Mouse (Mus musculus): ENCODE measurements around the gene Uhrf1bp1l. TPM values are rescaled to one million over a fixed set of nuclear protein-coding genes. Genes with fewer than 3 reads are reported as not detected.
"Not testable (repeated sequence)": the region's sequence is repeated elsewhere in the genome, so short reads cannot be mapped to it uniquely, and the experiment has no call there.

Uhrf1bp1l gene
- polyA plus RNA-seq (2012; rRNA removed), result 43.0 and 43.2 TPM in 2 replicates

DNA sequence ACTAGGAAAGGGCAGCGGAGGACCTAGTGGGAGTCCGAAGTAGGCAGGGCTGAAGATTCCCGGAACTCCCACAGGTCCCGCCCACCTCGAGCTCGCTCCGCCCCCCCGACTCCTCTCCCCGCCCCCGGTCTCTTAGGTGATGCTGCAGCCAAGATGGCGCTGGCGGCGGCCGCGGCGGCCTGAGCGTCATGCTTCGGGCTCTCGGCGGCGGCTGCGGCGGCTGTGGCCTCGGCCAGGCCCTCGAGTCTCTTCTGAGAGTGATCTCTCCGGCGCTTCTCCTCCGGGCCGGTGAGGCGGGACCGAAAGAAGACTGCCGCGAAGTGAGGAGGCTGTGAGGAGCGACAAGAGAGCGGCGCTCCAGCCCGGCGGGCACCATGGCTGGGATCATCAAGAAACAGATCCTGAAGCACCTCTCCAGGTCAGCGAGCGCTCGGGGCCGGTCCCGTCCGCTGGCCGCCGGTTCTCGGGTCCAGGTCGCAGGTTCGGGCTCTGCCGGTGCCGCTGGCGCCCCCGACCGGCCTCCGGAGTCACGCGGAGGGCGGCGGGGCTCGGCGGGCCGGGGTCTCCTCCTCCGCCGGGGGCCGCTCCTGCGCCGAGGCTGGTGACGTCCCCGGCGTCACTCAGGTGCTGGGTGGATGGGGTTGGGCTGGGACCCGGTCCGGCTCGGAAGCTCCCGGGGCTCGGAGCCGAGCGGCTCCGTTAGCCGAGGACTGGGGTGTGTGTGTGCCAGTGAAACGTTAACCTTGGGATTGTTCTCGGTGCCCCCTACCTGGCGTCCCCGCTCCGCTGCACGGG is at the start of gene Uhrf1bp1l:
Uhrf1bp1l (plus strand) TSS at position 121 of the 795 bp plus-strand sequence.
- Histone ChIP-seq H3K4me3 (ENCODE audit: control insufficient read depth, low read depth, low read length) (peak within 1 kb of the TSS; percentile 93), H3K27ac (ENCODE audit: control insufficient read depth, insufficient read depth, low read depth, low read length) (peak within 1 kb of the TSS; percentile 89), H3K27me3 (ENCODE audit: control insufficient read depth, insufficient read depth, low read length) (no peaks in the 10 kb centered on the region), H3K4me1 (ENCODE audit: control insufficient read depth, insufficient read depth, low read length) (peaks cover 5% of the 10 kb centered on the region), H3K36me3 (ENCODE audit: control insufficient read depth, insufficient read depth, low read length) (no peaks in the 10 kb centered on the region)
- TF ChIP-seq CTCF (IDR thresholded peaks at IDR 0.05; ENCODE audit: control insufficient read depth, insufficient read depth, insufficient replicate concordance, low read depth, low read length), result no peak
- peak; percentile 90 for TF ChIP-seq POLR2A (IDR thresholded peaks at IDR 0.05; ENCODE audit: control insufficient read depth, low read depth, low read length)

DNA sequence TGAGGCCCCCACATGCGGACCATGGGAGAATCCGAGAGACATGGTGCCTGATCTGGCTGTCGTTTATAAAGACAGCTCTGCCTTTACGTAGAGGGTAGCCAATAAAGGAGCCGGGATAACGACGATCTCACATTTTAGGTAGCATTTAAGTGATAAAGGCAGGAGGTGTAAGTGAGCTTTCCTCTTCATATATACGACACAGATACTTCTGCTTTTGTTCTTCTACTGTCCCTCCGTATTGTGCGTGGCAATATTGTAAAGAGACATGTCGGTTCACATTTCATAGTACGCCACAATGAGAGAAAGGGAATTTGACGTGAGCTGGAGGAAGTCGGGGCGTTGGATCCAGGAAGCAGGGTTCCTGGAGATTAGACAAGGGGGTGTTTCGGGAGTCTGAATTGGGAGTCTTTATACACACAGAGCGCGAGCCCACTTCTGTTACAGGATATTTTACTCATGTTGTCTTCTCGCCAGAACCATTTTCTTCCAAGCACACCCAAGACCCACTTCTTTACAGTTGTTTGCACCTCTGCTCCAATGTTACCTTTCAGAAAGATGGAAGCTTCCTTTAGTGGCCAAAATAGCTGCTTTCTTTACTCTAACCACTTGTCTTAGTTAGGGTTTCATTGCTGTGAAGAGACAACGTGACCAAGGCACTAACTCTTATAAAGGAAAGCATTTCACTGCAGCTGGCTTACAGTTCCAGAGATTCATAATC is 49.4 kb upstream of the Uhrf1bp1l start:
- no peaks in the 10 kb centered on the region for H3K36me3 ChIP-seq (ENCODE audit: control insufficient read depth, insufficient read depth, low read length)
- no peak overlapping the region for H3K4me3 ChIP-seq (ENCODE audit: control insufficient read depth, low read depth, low read length)
- TF ChIP-seq CTCF (IDR thresholded peaks at IDR 0.05; ENCODE audit: control insufficient read depth, insufficient read depth, insufficient replicate concordance, low read depth, low read length), result no peak
- TF ChIP-seq POLR2A (IDR thresholded peaks at IDR 0.05; ENCODE audit: control insufficient read depth, low read depth, low read length), result no peak
- no peaks in the 10 kb centered on the region; the same call in 1 of the 2 replicates for H3K4me1 ChIP-seq (ENCODE audit: control insufficient read depth, insufficient read depth, low read length)
- H3K27me3 ChIP-seq (ENCODE audit: control insufficient read depth, insufficient read depth, low read length), result no peaks in the 10 kb centered on the region
- no peak overlapping the region for H3K27ac ChIP-seq (ENCODE audit: control insufficient read depth, insufficient read depth, low read depth, low read length)

DNA sequence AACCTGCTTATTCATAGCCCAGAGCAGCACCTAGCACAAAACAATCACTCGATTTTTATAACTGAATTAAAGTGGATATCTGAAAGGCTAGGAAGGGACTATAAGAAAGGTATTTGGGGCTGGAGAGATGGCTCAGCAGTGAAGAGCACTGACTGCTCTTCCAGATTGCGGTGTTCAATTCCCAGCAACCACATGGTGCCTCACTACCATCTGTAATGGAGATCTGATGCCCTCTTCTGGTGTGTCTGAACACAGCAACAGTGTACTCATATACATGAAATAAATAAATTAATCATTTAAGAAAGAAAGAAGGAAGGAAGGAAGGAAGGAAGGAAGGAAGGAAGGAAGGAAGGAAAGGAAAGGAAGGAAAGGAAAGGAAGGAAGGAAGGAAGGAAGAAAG is 48.5 kb upstream of the Uhrf1bp1l start:
- H3K4me1 ChIP-seq (ENCODE audit: control insufficient read depth, insufficient read depth, low read length); H3K27me3 ChIP-seq (ENCODE audit: control insufficient read depth, insufficient read depth, low read length); H3K36me3 ChIP-seq (ENCODE audit: control insufficient read depth, insufficient read depth, low read length); H3K27ac ChIP-seq (ENCODE audit: control insufficient read depth, insufficient read depth, low read depth, low read length); H3K4me3 ChIP-seq (ENCODE audit: control insufficient read depth, low read depth, low read length): not testable (repeated sequence)

DNA sequence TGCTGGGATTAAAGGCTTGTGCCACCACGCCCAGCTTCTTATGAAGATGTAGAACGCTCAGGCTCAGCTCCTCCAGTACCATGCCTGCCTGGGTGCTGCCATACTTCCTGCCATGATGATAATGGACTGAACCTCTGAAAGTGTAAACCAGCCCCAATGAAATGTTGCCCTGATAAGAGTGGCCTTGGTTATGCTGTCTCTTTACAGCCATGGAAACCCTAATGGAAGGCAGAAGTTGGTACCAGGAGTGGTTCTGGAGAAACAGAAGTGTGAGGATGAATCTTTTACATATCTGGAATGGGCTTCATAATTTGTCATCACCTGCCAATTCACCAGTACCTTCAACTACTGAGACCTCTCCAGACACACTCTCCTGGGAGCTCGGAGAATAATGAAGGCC is 46.8 kb upstream of the Uhrf1bp1l start:
- TF ChIP-seq CTCF (IDR thresholded peaks at IDR 0.05; ENCODE audit: control insufficient read depth, insufficient read depth, insufficient replicate concordance, low read depth, low read length), result no peak
- TF ChIP-seq POLR2A (IDR thresholded peaks at IDR 0.05; ENCODE audit: control insufficient read depth, low read depth, low read length), result no peak

DNA sequence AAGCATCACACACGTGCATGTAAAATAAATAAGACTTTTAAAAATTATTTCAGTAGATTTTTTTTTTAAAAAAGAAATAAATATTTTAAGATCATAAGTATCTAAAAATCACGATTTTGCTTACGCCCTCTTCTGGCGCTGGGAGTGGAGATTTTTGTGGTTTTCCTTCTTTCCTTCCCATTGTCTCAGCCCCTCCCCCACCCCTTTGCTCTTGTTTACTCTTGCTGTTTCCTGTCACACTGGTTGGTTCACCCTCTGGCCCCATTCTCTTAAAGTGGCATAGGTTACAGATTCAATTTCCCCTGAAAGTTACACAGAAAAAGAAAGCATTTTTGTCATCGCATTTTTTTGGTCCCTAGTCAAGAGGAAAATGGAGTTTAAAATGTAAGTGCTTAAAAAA is 41.7 kb upstream of the Uhrf1bp1l start:
- Histone ChIP-seq H3K4me1 (ENCODE audit: control insufficient read depth, insufficient read depth, low read length) (peaks cover 2% of the 10 kb centered on the region), H3K27me3 (ENCODE audit: control insufficient read depth, insufficient read depth, low read length) (no peaks in the 10 kb centered on the region), H3K36me3 (ENCODE audit: control insufficient read depth, insufficient read depth, low read length) (no peaks in the 10 kb centered on the region), H3K27ac (ENCODE audit: control insufficient read depth, insufficient read depth, low read depth, low read length) (no peak overlapping the region), H3K4me3 (ENCODE audit: control insufficient read depth, low read depth, low read length) (no peak overlapping the region)
- TF ChIP-seq CTCF (IDR thresholded peaks at IDR 0.05; ENCODE audit: control insufficient read depth, insufficient read depth, insufficient replicate concordance, low read depth, low read length), result no peak
- TF ChIP-seq POLR2A (IDR thresholded peaks at IDR 0.05; ENCODE audit: control insufficient read depth, low read depth, low read length), result no peak

More for the DNA sequence above, 46.8 kb upstream of the Uhrf1bp1l start:
- H3K27me3 ChIP-seq (ENCODE audit: control insufficient read depth, insufficient read depth, low read length), result no peaks in the 10 kb centered on the region
- H3K36me3 ChIP-seq (ENCODE audit: control insufficient read depth, insufficient read depth, low read length), result no peaks in the 10 kb centered on the region
- no peaks in the 10 kb centered on the region; the same call in 1 of the 2 replicates for H3K4me1 ChIP-seq (ENCODE audit: control insufficient read depth, insufficient read depth, low read length)
- H3K27ac ChIP-seq (ENCODE audit: control insufficient read depth, insufficient read depth, low read depth, low read length), result no peak overlapping the region
- H3K4me3 ChIP-seq (ENCODE audit: control insufficient read depth, low read depth, low read length), result no peak overlapping the region

DNA sequence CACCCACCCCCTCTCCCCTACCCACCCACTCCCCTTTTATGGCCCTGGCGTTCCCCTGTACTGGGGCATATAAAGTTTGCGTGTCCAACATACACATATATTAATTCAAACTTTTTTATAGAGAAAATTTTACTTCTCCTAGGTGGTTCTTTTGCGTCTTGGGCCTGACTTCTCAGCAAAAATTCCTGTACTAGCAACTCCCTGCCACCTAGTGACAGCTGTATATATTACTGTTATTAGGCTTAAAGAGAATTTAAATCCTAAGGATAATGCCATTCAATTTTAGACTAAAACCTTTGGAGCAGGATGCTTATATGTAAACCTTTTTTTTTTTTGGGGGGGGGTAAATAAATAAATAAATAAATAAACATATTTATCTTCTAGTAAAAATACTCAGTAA is 37.4 kb upstream of the Uhrf1bp1l start:
- no peaks in the 10 kb centered on the region for H3K36me3 ChIP-seq (ENCODE audit: control insufficient read depth, insufficient read depth, low read length)
- no peak overlapping the region for H3K4me3 ChIP-seq (ENCODE audit: control insufficient read depth, low read depth, low read length)
- H3K27ac ChIP-seq (ENCODE audit: control insufficient read depth, insufficient read depth, low read depth, low read length), result no peak overlapping the region
- no peak for TF ChIP-seq CTCF (IDR thresholded peaks at IDR 0.05; ENCODE audit: control insufficient read depth, insufficient read depth, insufficient replicate concordance, low read depth, low read length)
- TF ChIP-seq POLR2A (IDR thresholded peaks at IDR 0.05; ENCODE audit: control insufficient read depth, low read depth, low read length), result no peak
- peaks cover 12% of the 10 kb centered on the region for H3K4me1 ChIP-seq (ENCODE audit: control insufficient read depth, insufficient read depth, low read length)
- H3K27me3 ChIP-seq (ENCODE audit: control insufficient read depth, insufficient read depth, low read length), result no peaks in the 10 kb centered on the region

DNA sequence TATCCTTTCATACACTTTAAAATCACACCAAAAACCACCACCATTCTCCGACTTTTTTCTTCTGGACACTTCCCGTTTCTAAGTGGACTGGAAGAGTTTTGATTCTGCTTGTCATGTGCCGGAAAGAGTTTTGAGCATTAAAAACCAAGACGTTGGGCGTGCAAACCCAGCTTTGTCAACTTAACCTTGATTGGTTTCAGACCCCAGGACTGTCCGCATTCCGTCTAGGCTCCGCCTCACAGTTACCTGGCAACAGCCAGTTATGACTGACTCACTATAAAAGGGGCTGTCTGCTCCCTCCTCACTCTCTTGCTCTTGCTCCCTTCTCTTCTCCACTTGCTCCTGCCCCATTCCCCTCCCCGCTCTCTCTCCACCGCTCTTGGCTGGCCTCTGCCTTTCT is 36.1 kb upstream of the Uhrf1bp1l start:
- H3K27me3 ChIP-seq (ENCODE audit: control insufficient read depth, insufficient read depth, low read length), result no peaks in the 10 kb centered on the region
- TF ChIP-seq CTCF (IDR thresholded peaks at IDR 0.05; ENCODE audit: control insufficient read depth, insufficient read depth, insufficient replicate concordance, low read depth, low read length) (no peak), POLR2A (IDR thresholded peaks at IDR 0.05; ENCODE audit: control insufficient read depth, low read depth, low read length) (no peak)
- H3K4me3 ChIP-seq (ENCODE audit: control insufficient read depth, low read depth, low read length), result peak overlapping the region; percentile 45; the same call in 1 of the 2 replicates
- no peak overlapping the region for H3K27ac ChIP-seq (ENCODE audit: control insufficient read depth, insufficient read depth, low read depth, low read length)
- H3K36me3 ChIP-seq (ENCODE audit: control insufficient read depth, insufficient read depth, low read length), result no peaks in the 10 kb centered on the region; the same call in 1 of the 2 replicates
- H3K4me1 ChIP-seq (ENCODE audit: control insufficient read depth, insufficient read depth, low read length), result peaks cover 12% of the 10 kb centered on the region
